Mouse (Mus musculus): ENCODE measurements around the gene Plekhh2.
A peak's percentile ranks its signal among the peaks of the same experiment; 100 is the strongest.

The Plekhh2 gene

DNA sequence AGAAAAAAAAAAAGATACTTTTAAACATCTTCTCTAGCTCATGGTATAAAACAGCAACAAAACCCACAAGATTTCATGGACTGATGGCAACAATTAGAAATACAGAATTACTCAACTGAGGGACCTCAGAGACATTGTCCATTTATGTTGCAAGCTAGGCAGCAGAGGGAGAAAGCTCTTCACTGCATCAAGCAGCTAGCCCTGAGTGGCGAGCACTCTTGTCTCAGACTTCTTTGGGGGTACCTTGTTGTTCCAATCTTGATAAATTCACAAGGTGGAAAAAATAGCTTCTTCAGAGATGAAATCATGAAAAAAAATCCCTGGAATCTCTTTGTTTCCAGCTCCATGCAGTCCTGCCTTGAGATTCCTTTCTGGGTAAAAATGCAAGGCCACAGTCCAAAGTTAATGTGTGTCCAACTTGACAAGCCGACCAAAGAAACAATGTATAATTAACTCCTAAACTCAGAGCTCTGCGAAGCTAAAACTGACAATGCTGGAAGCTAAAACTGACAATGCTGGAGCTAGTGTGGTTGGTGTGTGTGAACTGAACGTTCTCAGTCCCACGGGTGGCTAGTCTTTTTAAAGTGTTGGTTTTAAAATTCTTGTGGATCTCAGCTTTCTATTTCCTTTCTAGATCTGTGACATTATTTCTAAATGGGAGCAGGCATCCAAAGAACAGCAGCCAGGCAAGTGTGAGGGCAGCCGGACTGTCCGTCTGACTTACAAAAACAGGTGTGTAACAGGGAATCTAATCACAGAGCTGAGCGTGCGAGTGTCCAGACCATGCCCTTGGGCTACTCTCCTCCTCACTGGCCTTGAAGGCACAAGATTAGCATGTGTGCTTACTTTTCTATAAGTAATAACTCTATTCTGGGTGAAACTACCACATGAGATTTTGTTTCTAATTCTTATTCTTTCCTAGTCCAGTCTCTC is 88.6 kb downstream of the Plekhh2 start:
- no peaks in the 10 kb centered on the region for H3K27me3 ChIP-seq (ENCODE audit: control insufficient read depth, insufficient read depth, low read length, poor library complexity, severe bottlenecking)
- no peaks in the 10 kb centered on the region for H3K36me3 ChIP-seq (ENCODE audit: control insufficient read depth, insufficient read depth, low read length, poor library complexity, severe bottlenecking)
- no peak for DNase-seq (ENCODE audit: low read depth, low spot score)

GRCm38 (mm10) chr17:84601805-84602204 is 90.1 kb downstream of the Plekhh2 start:
- H3K27me3 ChIP-seq (ENCODE audit: control insufficient read depth, insufficient read depth, low read length, poor library complexity, severe bottlenecking), result no peaks in the 10 kb centered on the region
- DNase-seq (ENCODE audit: low read depth, low spot score), result no peak
- H3K36me3 ChIP-seq (ENCODE audit: control insufficient read depth, insufficient read depth, low read length, poor library complexity, severe bottlenecking), result no peaks in the 10 kb centered on the region

DNA sequence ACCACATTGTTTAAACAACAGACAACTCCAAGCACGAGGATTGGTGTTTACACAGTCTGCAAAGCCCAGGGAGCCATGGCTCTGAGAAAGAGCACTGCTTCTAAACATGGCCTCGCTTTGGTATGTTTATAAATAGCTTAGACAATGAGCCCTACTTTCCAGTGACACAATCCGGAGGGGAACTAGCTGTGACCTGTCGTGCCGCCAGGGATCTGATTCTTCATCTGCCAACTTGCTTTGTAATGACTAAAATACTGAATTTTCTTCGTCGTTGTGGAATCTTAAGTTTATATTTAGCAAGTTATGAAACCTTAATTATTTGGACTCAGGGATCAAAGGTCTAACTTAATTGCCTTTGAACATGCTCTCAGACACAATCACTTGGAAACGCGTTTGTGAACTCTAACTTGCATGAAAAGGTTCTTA is 91.5 kb downstream of the Plekhh2 start:
- Histone ChIP-seq H3K36me3 (ENCODE audit: control insufficient read depth, insufficient read depth, low read length, poor library complexity, severe bottlenecking) (no peaks in the 10 kb centered on the region), H3K27me3 (ENCODE audit: control insufficient read depth, insufficient read depth, low read length, poor library complexity, severe bottlenecking) (no peaks in the 10 kb centered on the region)
- DNase-seq (ENCODE audit: low read depth, low spot score), result no peak

DNA sequence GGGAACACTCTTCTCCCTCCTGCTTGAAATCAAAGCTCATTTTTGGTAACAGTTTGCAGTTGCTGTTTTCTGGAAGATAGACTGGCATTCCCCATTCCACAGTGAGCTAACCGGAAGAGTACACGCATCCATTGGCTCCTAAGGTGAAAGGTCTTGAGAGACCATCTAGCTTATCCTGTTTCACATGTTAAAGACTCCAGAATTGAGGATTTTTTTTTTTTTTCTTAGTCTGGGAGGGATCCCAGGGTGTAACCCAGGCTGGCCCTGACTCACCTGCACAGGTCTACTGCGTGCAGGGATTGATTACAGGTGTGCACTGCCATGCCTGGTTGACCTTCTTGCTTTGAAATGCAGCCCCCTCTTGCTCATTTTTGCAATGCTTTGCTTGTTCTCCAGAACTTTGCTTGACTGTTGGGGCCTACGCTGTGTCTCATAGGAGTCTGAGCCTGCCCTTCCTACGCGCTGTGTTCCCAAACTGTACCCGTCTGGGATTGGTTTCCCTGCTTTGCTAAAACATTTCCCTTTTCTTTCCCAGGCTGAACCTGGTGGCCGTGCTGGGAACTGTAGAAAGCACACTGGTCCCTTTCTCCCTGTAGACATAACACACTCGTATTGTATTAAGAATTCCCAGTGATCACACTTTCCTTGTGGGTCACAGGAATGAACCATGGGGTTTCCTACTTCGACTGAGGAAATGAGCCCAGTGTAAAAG is 92.2 kb downstream of the Plekhh2 start:
- Histone ChIP-seq H3K27me3 (ENCODE audit: control insufficient read depth, insufficient read depth, low read length, poor library complexity, severe bottlenecking) (no peaks in the 10 kb centered on the region), H3K36me3 (ENCODE audit: control insufficient read depth, insufficient read depth, low read length, poor library complexity, severe bottlenecking) (no peaks in the 10 kb centered on the region)
- no peak for DNase-seq (ENCODE audit: low read depth, low spot score)

DNA sequence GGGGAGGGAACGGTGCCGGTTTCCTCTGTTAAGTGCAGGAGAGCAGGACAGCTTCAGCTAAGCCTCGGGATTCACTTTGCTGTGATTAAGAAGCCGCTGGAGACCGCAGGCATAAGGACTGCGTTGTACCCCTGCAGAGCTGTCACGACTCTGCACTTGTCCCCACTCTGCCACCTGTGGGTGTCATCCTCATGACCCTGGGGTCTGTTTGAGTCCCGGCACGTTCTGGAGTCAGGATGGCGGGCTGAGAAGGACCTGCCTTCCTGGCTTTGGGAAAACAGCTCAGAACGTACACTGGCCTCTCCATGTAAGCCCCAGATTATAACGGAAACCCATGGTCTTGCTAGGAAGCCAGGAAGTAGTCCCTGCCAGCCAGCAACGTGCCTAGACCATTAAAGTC is 95.3 kb downstream of the Plekhh2 start:
- Histone ChIP-seq H3K27me3 (ENCODE audit: control insufficient read depth, insufficient read depth, low read length, poor library complexity, severe bottlenecking) (no peaks in the 10 kb centered on the region), H3K36me3 (ENCODE audit: control insufficient read depth, insufficient read depth, low read length, poor library complexity, severe bottlenecking) (no peaks in the 10 kb centered on the region)
- no peak for DNase-seq (ENCODE audit: low read depth, low spot score)

DNA sequence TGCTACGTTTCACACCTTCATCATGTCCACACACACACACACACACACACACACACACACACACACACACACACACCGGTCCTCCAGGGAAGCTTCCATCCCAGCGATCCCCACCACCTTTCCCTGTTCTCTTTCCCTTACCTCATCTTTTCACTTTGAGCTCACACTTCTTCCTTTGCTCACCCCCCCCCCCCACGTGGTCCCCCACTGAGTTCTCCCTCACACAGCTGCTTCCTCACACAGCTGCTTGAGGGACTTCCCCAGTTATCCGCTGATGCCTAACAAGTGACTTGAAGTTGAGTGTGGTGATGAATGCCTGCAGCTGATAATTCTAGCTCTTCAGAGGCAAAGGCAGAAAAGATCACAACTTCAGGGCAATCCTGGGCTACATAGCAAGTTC is 95.9 kb downstream of the Plekhh2 start:
- peak; percentile 68 for DNase-seq (ENCODE audit: low read depth, low spot score)
- Histone ChIP-seq H3K27me3 (ENCODE audit: control insufficient read depth, insufficient read depth, low read length, poor library complexity, severe bottlenecking) (no peaks in the 10 kb centered on the region), H3K36me3 (ENCODE audit: control insufficient read depth, insufficient read depth, low read length, poor library complexity, severe bottlenecking) (no peaks in the 10 kb centered on the region)

- Histone ChIP-seq H3K27me3 (ENCODE audit: control insufficient read depth, insufficient read depth, low read length, poor library complexity, severe bottlenecking) (no peaks in the 10 kb centered on the region), H3K36me3 (ENCODE audit: control insufficient read depth, insufficient read depth, low read length, poor library complexity, severe bottlenecking) (no peaks in the 10 kb centered on the region)
- no peak for DNase-seq (ENCODE audit: low read depth, low spot score)
These were observed 96.9 kb downstream of the Plekhh2 start for GRCm38 (mm10) chr17:84608606-84609005.

DNA sequence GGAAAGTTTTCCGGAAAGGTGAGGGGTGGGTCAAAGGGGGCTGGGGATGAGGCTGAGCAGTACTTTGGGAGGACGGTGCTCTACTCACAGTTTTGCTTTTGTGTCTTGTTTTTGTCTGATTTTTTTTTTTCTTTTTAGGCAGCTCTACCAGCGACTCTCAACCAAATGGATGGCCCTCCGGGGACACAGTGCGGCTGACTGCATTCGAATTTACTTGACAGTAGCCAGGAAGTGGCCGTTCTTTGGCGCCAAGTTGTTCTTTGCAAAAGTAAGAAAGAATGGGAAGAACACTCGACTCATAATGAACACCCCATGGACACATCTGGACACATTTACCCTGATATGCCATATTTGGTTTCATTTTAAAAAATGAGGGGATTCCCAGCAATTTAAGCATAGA is 99.8 kb downstream of the Plekhh2 start:
- DNase-seq (ENCODE audit: low read depth, low spot score), result no peak
- no peaks in the 10 kb centered on the region for H3K36me3 ChIP-seq (ENCODE audit: control insufficient read depth, insufficient read depth, low read length, poor library complexity, severe bottlenecking)
- no peaks in the 10 kb centered on the region for H3K27me3 ChIP-seq (ENCODE audit: control insufficient read depth, insufficient read depth, low read length, poor library complexity, severe bottlenecking)

DNA sequence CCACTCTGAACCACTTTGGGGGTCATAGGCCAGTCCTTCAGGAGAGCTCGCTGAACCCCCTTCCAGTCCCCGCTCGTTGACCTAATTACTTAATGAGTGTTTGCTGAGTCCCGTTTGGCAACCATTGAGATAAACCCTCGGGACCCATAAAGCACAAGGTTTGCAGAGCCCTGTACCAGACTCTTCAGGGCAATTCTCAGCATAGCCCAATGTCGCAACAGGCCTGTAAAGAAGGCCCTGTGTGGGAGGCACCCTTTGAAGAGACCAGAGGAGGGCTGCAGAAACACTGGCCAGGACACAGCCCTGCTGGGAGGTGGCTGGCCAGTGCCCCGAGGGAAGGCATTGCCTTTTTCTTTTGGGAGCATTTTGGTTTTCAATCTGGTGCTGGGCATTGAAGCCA is 100.3 kb downstream of the Plekhh2 start:
- Histone ChIP-seq H3K27me3 (ENCODE audit: control insufficient read depth, insufficient read depth, low read length, poor library complexity, severe bottlenecking) (no peaks in the 10 kb centered on the region), H3K36me3 (ENCODE audit: control insufficient read depth, insufficient read depth, low read length, poor library complexity, severe bottlenecking) (no peaks in the 10 kb centered on the region)
- DNase-seq (ENCODE audit: low read depth, low spot score), result no peak

- no peak for DNase-seq (ENCODE audit: low read depth, low spot score)
- Histone ChIP-seq H3K36me3 (ENCODE audit: control insufficient read depth, insufficient read depth, low read length, poor library complexity, severe bottlenecking) (no peaks in the 10 kb centered on the region), H3K27me3 (ENCODE audit: control insufficient read depth, insufficient read depth, low read length, poor library complexity, severe bottlenecking) (no peaks in the 10 kb centered on the region)
These were observed 104.1 kb downstream of the Plekhh2 start for GRCm38 (mm10) chr17:84615811-84616210.

- DNase-seq (ENCODE audit: low read depth, low spot score), result no peak
- no peaks in the 10 kb centered on the region for H3K36me3 ChIP-seq (ENCODE audit: control insufficient read depth, insufficient read depth, low read length, poor library complexity, severe bottlenecking)
- no peaks in the 10 kb centered on the region for H3K27me3 ChIP-seq (ENCODE audit: control insufficient read depth, insufficient read depth, low read length, poor library complexity, severe bottlenecking)
These were observed 104.9 kb downstream of the Plekhh2 start for GRCm38 (mm10) chr17:84616526-84617074.

DNA sequence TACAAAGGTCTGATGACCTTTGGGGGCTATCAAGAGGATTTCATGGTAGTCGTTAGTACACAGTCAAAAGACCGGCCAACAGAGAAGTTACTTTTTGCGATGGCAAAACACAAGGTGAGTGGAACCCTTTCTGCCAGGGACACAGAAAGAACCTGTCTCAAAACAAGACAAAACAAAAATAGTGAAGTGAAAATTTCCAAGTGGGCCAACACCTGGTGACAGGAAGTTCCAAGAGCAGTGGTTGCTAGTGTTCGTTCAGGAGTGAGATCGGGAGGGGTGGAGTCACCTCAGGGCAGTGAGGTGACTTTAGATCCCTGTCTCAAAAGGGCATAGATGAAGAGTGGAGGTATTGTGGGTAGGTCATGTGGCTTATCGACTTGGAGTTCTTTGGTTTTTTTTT is 106.3 kb downstream of the Plekhh2 start:
- Histone ChIP-seq H3K36me3 (ENCODE audit: control insufficient read depth, insufficient read depth, low read length, poor library complexity, severe bottlenecking) (no peaks in the 10 kb centered on the region), H3K27me3 (ENCODE audit: control insufficient read depth, insufficient read depth, low read length, poor library complexity, severe bottlenecking) (no peaks in the 10 kb centered on the region)
- no peak for DNase-seq (ENCODE audit: low read depth, low spot score)

GRCm38 (mm10) chr17:84619112-84619511 is 107.4 kb downstream of the Plekhh2 start:
- H3K36me3 ChIP-seq (ENCODE audit: control insufficient read depth, insufficient read depth, low read length, poor library complexity, severe bottlenecking), result no peaks in the 10 kb centered on the region

DNA sequence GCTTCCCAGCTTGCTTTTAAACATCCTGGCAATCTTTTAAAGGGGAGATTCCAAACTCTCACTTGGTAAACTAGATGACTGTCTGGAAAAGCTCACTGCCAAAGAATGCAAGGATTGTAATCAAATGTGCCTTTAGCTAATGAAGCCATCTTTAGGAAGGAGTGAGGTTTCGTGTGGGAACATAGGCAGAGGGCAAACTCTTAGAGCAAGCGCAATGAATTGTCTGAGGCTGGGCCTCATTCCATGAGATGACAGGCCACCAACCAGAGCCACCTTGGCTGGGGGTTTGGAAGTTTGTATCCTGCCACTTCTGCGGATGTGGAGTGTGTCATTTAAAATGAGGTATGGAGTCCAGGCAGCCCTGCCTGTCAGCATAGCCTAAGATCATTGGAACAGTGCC is 108.4 kb downstream of the Plekhh2 start:
- DNase-seq (ENCODE audit: low read depth, low spot score), result no peak
- Histone ChIP-seq H3K27me3 (ENCODE audit: control insufficient read depth, insufficient read depth, low read length, poor library complexity, severe bottlenecking) (no peaks in the 10 kb centered on the region), H3K36me3 (ENCODE audit: control insufficient read depth, insufficient read depth, low read length, poor library complexity, severe bottlenecking) (no peaks in the 10 kb centered on the region)

More at GRCm38 (mm10) chr17:84619112-84619511, 107.4 kb downstream of the Plekhh2 start:
- no peaks in the 10 kb centered on the region for H3K27me3 ChIP-seq (ENCODE audit: control insufficient read depth, insufficient read depth, low read length, poor library complexity, severe bottlenecking)
- no peak for DNase-seq (ENCODE audit: low read depth, low spot score)

DNA sequence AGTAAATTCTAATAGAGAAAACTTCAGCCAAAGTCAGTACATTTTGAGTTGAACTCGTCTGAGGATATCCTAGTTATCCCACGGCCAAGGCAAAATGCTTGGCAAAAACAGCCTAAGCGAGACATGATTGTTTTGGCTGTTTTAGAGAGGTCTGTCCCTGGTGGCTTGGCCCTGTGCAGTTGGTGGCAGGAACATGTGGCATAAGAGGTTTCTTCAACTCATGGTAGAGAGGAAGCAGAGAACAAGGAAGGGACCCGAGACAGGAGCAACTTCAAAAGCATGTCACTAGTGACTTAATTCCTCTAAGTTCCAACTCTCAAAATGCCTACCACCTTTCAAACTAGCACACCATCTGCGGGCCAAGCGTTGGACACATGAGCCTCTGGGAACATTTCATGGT is 108.9 kb downstream of the Plekhh2 start:
- no peaks in the 10 kb centered on the region for H3K36me3 ChIP-seq (ENCODE audit: control insufficient read depth, insufficient read depth, low read length, poor library complexity, severe bottlenecking)
- DNase-seq (ENCODE audit: low read depth, low spot score), result no peak

More for the DNA sequence above, 108.9 kb downstream of the Plekhh2 start:
- H3K27me3 ChIP-seq (ENCODE audit: control insufficient read depth, insufficient read depth, low read length, poor library complexity, severe bottlenecking), result no peaks in the 10 kb centered on the region

Measured in splenic B cell, adult 2 months (primary cell).